Mouse (Mus musculus) cerebellum, adult 2 months (tissue): Measurements from ENCODE around the gene Cyp1a2. TPM values are rescaled to one million over a fixed set of nuclear protein-coding genes. Genes with fewer than 3 reads are reported as not detected.

Experiments used
- DNase-seq, 2 experiments: peaks; one replicate each; pipeline ENCODE4 v3.0.0; 2021
- H3K27ac ChIP-seq: fragments of 200-500 bp; 2 replicates; pipeline ENCODE4 v1.5.1; 2012; ENCODE audit warnings: low read length, control low read depth, inconsistent platforms; ENCODE audit not compliant: insufficient read depth
- H3K27me3 ChIP-seq: fragments of 200-500 bp; 2 replicates; pipeline ENCODE4 v1.6.1; 2012; ENCODE audit warnings: inconsistent platforms, mild to moderate bottlenecking, low read length, moderate library complexity; ENCODE audit not compliant: control insufficient read depth, insufficient read depth
- H3K4me1 ChIP-seq: fragments of 200-500 bp; 2 replicates; pipeline ENCODE4 v1.6.1; 2011; ENCODE audit warnings: low read length; ENCODE audit not compliant: control insufficient read depth, insufficient read depth
- H3K4me3 ChIP-seq: fragments of 200-500 bp; replicated peaks from 2 replicates; pipeline ENCODE3; 2011; ENCODE audit warnings: mild to moderate bottlenecking, low read depth, low read length, control low read depth; ENCODE audit not compliant: insufficient read depth
- CTCF ChIP-seq: fragments of 200-500 bp; IDR thresholded peaks from 2 replicates; pipeline ENCODE4 v1.5.1; 2011; ENCODE audit warnings: low read depth, mild to moderate bottlenecking, control low read depth, low read length, moderate library complexity, borderline replicate concordance; ENCODE audit not compliant: insufficient read depth
- POLR2A ChIP-seq: fragments of 200-500 bp; IDR thresholded peaks from 2 replicates; pipeline ENCODE4 v1.6.1; 2011; ENCODE audit warnings: low read length, control low read depth, borderline replicate concordance; ENCODE audit not compliant: insufficient read depth
- WGBS: fragments of 180-500 bp; shearing (Covaris S2); methylation state at CpG from one replicate; pipeline ENCODE4 v1.1.7; 2018; 5-methylcytosine and 5-hydroxymethylcytosine counted together
- polyA plus RNA-seq: library from polyadenylated mRNA; depleted of rRNA; stranded (reverse); fragments of >200 nt; gene quantifications from 2 replicates; pipeline ENCODE4 v1.2.3, GENCODE M21; 2012

Cyp1a2 gene
- polyA plus RNA-seq, 1 experiment = not detected

GRCm38 (mm10) chr9:57659774-57660173, 23.7 kb downstream of the Cyp1a2 start:
- TF ChIP-seq POLR2A = no peak
- TF ChIP-seq CTCF = peak; percentile 98
- H3K27ac ChIP-seq = no peak overlapping the region
- 26% methylated on average over 4 of the region's 4 CpGs for WGBS
- DNase-seq = peak; percentile 74 to 79
- H3K4me1 ChIP-seq = peaks cover 4% of the 10 kb centered on the region
- H3K4me3 ChIP-seq = no peak overlapping the region
- no peaks in the 10 kb centered on the region for H3K27me3 ChIP-seq

- WGBS = 88% methylated on average over 4 of the region's 4 CpGs
- H3K4me3 ChIP-seq = no peak overlapping the region
- no peak for TF ChIP-seq POLR2A
- TF ChIP-seq CTCF = no peak
- H3K27ac ChIP-seq = no peak overlapping the region
- no peak for DNase-seq
- no peaks in the 10 kb centered on the region for H3K27me3 ChIP-seq
- peaks cover 4% of the 10 kb centered on the region for H3K4me1 ChIP-seq
Observed at GRCm38 (mm10) chr9:57658970-57659369, 24.5 kb downstream of the Cyp1a2 start.

- no peaks in the 10 kb centered on the region for H3K27me3 ChIP-seq
- H3K27ac ChIP-seq = no peak overlapping the region
- WGBS = 62% methylated on average over 4 of the region's 4 CpGs
- DNase-seq = no peak
- no peak overlapping the region for H3K4me3 ChIP-seq
- TF ChIP-seq CTCF (no peak), POLR2A (no peak)
- peaks cover 4% of the 10 kb centered on the region for H3K4me1 ChIP-seq
Observed at GRCm38 (mm10) chr9:57657843-57658242, 25.7 kb downstream of the Cyp1a2 start.

GRCm38 (mm10) chr9:57656631-57657350, 26.7 kb downstream of the Cyp1a2 start:
- H3K4me3 ChIP-seq = no peak overlapping the region
- no peak overlapping the region for H3K27ac ChIP-seq
- H3K27me3 ChIP-seq = no peaks in the 10 kb centered on the region
- WGBS = 67% methylated on average over 19 of the region's 19 CpGs
- peaks cover 4% of the 10 kb centered on the region for H3K4me1 ChIP-seq
- TF ChIP-seq CTCF = no peak
- no peak for TF ChIP-seq POLR2A
- DNase-seq = no peak

GRCm38 (mm10) chr9:57655749-57656148, 27.8 kb downstream of the Cyp1a2 start:
- no peak overlapping the region for H3K27ac ChIP-seq
- H3K27me3 ChIP-seq = no peaks in the 10 kb centered on the region
- peak overlapping the region; percentile 45 for H3K4me3 ChIP-seq
- 3% methylated on average over 11 of the region's 11 CpGs for whole genome bisulfite sequencing
- peaks cover 10% of the 10 kb centered on the region for H3K4me1 ChIP-seq
- no peak for TF ChIP-seq POLR2A
- TF ChIP-seq CTCF = peak; percentile 93
- DNase-seq = peak; percentile 89 to 95

GRCm38 (mm10) chr9:57654966-57655365, 28.5 kb downstream of the Cyp1a2 start:
- whole genome bisulfite sequencing = 87% methylated on average over 1 of the region's 1 CpGs
- DNase-seq = no peak
- no peak overlapping the region for H3K27ac ChIP-seq
- H3K27me3 ChIP-seq = no peaks in the 10 kb centered on the region
- no peak overlapping the region for H3K4me3 ChIP-seq
- TF ChIP-seq POLR2A = no peak
- TF ChIP-seq CTCF = no peak
- H3K4me1 ChIP-seq = peaks cover 15% of the 10 kb centered on the region

GRCm38 (mm10) chr9:57653283-57653682, 30.2 kb downstream of the Cyp1a2 start, which contains the start of gene Csk:
TSS of gene Csk (minus strand) at chr9:57653631.
- DNase-seq = no peak
- Histone ChIP-seq H3K4me1 (peaks cover 15% of the 10 kb centered on the region), H3K27me3 (no peaks in the 10 kb centered on the region), H3K27ac (no peak within 1 kb of the TSS), H3K4me3 (no peak within 1 kb of the TSS)
- TF ChIP-seq CTCF (no peak), POLR2A (no peak)
- WGBS = 86% methylated on average over 5 of the region's 5 CpGs

GRCm38 (mm10) chr9:57652855-57653254, 30.6 kb downstream of the Cyp1a2 start:
- TF ChIP-seq POLR2A (no peak), CTCF (no peak)
- no peak overlapping the region for H3K4me3 ChIP-seq
- 78% methylated on average over 3 of the region's 3 CpGs for WGBS
- DNase-seq = no peak
- no peak overlapping the region for H3K27ac ChIP-seq
- no peaks in the 10 kb centered on the region for H3K27me3 ChIP-seq
- H3K4me1 ChIP-seq = peaks cover 15% of the 10 kb centered on the region
